Mouse (Mus musculus): ENCODE data around the gene Prr14l. TPM values are rescaled to one million over a fixed set of nuclear protein-coding genes. Genes with fewer than 3 reads are reported as not detected.
"Not testable (repeated sequence)": the region's sequence is repeated elsewhere in the genome, so short reads cannot be mapped to it uniquely, and the experiment has no call there.

The Prr14l gene
- polyA plus RNA-seq, 1 experiment from 2014 or later, result 13.8 TPM

- no peaks in the 10 kb centered on the region for H3K9me3 ChIP-seq (ENCODE audit: control insufficient read depth, low read length)
- H3K4me1 ChIP-seq (ENCODE audit: control insufficient read depth, insufficient read depth, low read length), result no peaks in the 10 kb centered on the region
- H3K27ac ChIP-seq (replicated peaks; ENCODE audit: low read depth, low read length), result no peak overlapping the region
- ATAC-seq (ENCODE audit: insufficient number of reproducible peaks, low FRiP score, low TSS enrichment, low read depth) (no peak), DNase-seq (ENCODE audit: low spot score) (no peak)
- H3K27me3 ChIP-seq (ENCODE audit: control insufficient read depth, insufficient read depth, low read length), result no peaks in the 10 kb centered on the region
- H3K4me3 ChIP-seq (ENCODE audit: low read depth, low read length), result no peak overlapping the region
- no peaks in the 10 kb centered on the region for H3K36me3 ChIP-seq (ENCODE audit: control insufficient read depth, insufficient read depth, low read length)
- H3K9ac ChIP-seq (ENCODE audit: low read length), result no peak overlapping the region
- no peak overlapping the region for H3K4me2 ChIP-seq (ENCODE audit: low read depth, severe bottlenecking)
- 92% methylated on average over 3 of the region's 3 CpGs for WGBS
Observed at GRCm38 (mm10) chr5:32778168-32778567, 75.9 kb downstream of the Prr14l start.

- Histone ChIP-seq H3K27ac (replicated peaks; ENCODE audit: low read depth, low read length) (no peak overlapping the region), H3K9ac (ENCODE audit: low read length) (no peak overlapping the region), H3K36me3 (ENCODE audit: control insufficient read depth, insufficient read depth, low read length) (no peaks in the 10 kb centered on the region), H3K9me3 (ENCODE audit: control insufficient read depth, low read length) (no peaks in the 10 kb centered on the region), H3K4me2 (ENCODE audit: low read depth, severe bottlenecking) (no peak overlapping the region), H3K4me1 (ENCODE audit: control insufficient read depth, insufficient read depth, low read length) (no peaks in the 10 kb centered on the region), H3K4me3 (ENCODE audit: low read depth, low read length) (no peak overlapping the region), H3K27me3 (ENCODE audit: control insufficient read depth, insufficient read depth, low read length) (no peaks in the 10 kb centered on the region)
- DNase-seq (ENCODE audit: low spot score) (no peak), ATAC-seq (ENCODE audit: insufficient number of reproducible peaks, low FRiP score, low TSS enrichment, low read depth) (no peak)
- 74% methylated on average over 2 of the region's 2 CpGs for WGBS
Observed at GRCm38 (mm10) chr5:32772361-32772760, 81.7 kb downstream of the Prr14l start.

- no peak overlapping the region for H3K4me3 ChIP-seq (ENCODE audit: low read depth, low read length)
Observed at GRCm38 (mm10) chr5:32767636-32768373, 86.3 kb downstream of the Prr14l start.

GRCm38 (mm10) chr5:32767004-32767403 is 87.1 kb downstream of the Prr14l start:
- ATAC-seq (ENCODE audit: insufficient number of reproducible peaks, low FRiP score, low TSS enrichment, low read depth), result no peak
- WGBS, result 88% methylated on average over 3 of the region's 3 CpGs
- Histone ChIP-seq H3K4me3 (ENCODE audit: low read depth, low read length) (no peak overlapping the region), H3K27me3 (ENCODE audit: control insufficient read depth, insufficient read depth, low read length) (no peaks in the 10 kb centered on the region), H3K4me2 (ENCODE audit: low read depth, severe bottlenecking) (no peak overlapping the region), H3K36me3 (ENCODE audit: control insufficient read depth, insufficient read depth, low read length) (no peaks in the 10 kb centered on the region), H3K27ac (replicated peaks; ENCODE audit: low read depth, low read length) (no peak overlapping the region), H3K9ac (ENCODE audit: low read length) (no peak overlapping the region), H3K9me3 (ENCODE audit: control insufficient read depth, low read length) (no peaks in the 10 kb centered on the region), H3K4me1 (ENCODE audit: control insufficient read depth, insufficient read depth, low read length) (no peaks in the 10 kb centered on the region)
- DNase-seq (ENCODE audit: low spot score), result no peak

More at GRCm38 (mm10) chr5:32767636-32768373, 86.3 kb downstream of the Prr14l start:
- DNase-seq (ENCODE audit: low spot score) (no peak), ATAC-seq (ENCODE audit: insufficient number of reproducible peaks, low FRiP score, low TSS enrichment, low read depth) (no peak)
- WGBS, result 94% methylated on average over 4 of the region's 4 CpGs
- Histone ChIP-seq H3K4me2 (ENCODE audit: low read depth, severe bottlenecking) (no peak overlapping the region), H3K9ac (ENCODE audit: low read length) (no peak overlapping the region), H3K27ac (replicated peaks; ENCODE audit: low read depth, low read length) (no peak overlapping the region), H3K36me3 (ENCODE audit: control insufficient read depth, insufficient read depth, low read length) (no peaks in the 10 kb centered on the region), H3K4me1 (ENCODE audit: control insufficient read depth, insufficient read depth, low read length) (no peaks in the 10 kb centered on the region), H3K9me3 (ENCODE audit: control insufficient read depth, low read length) (no peaks in the 10 kb centered on the region), H3K27me3 (ENCODE audit: control insufficient read depth, insufficient read depth, low read length) (no peaks in the 10 kb centered on the region)

- Histone ChIP-seq H3K9me3 (ENCODE audit: control insufficient read depth, low read length) (no peaks in the 10 kb centered on the region), H3K27ac (replicated peaks; ENCODE audit: low read depth, low read length) (no peak overlapping the region), H3K4me1 (ENCODE audit: control insufficient read depth, insufficient read depth, low read length) (no peaks in the 10 kb centered on the region), H3K27me3 (ENCODE audit: control insufficient read depth, insufficient read depth, low read length) (no peaks in the 10 kb centered on the region), H3K9ac (ENCODE audit: low read length) (no peak overlapping the region), H3K4me3 (ENCODE audit: low read depth, low read length) (no peak overlapping the region), H3K4me2 (ENCODE audit: low read depth, severe bottlenecking) (no peak overlapping the region), H3K36me3 (ENCODE audit: control insufficient read depth, insufficient read depth, low read length) (no peaks in the 10 kb centered on the region)
- 95% methylated on average over 5 of the region's 5 CpGs for WGBS
- DNase-seq (ENCODE audit: low spot score) (no peak), ATAC-seq (ENCODE audit: insufficient number of reproducible peaks, low FRiP score, low TSS enrichment, low read depth) (no peak)
Observed at GRCm38 (mm10) chr5:32761566-32762140, 92.4 kb downstream of the Prr14l start.

- DNase-seq (ENCODE audit: low spot score), result no peak
- Histone ChIP-seq H3K4me1 (ENCODE audit: control insufficient read depth, insufficient read depth, low read length) (no peaks in the 10 kb centered on the region), H3K9ac (ENCODE audit: low read length) (no peak overlapping the region), H3K27ac (replicated peaks; ENCODE audit: low read depth, low read length) (no peak overlapping the region), H3K4me2 (ENCODE audit: low read depth, severe bottlenecking) (no peak overlapping the region), H3K36me3 (ENCODE audit: control insufficient read depth, insufficient read depth, low read length) (no peaks in the 10 kb centered on the region), H3K9me3 (ENCODE audit: control insufficient read depth, low read length) (no peaks in the 10 kb centered on the region), H3K27me3 (ENCODE audit: control insufficient read depth, insufficient read depth, low read length) (no peaks in the 10 kb centered on the region), H3K4me3 (ENCODE audit: low read depth, low read length) (no peak overlapping the region)
- ATAC-seq (ENCODE audit: insufficient number of reproducible peaks, low FRiP score, low TSS enrichment, low read depth), result no peak
- WGBS, result 68% methylated on average over 3 of the region's 3 CpGs
Observed at GRCm38 (mm10) chr5:32760787-32761186, 93.3 kb downstream of the Prr14l start.

- H3K4me1 ChIP-seq (ENCODE audit: control insufficient read depth, insufficient read depth, low read length); H3K9ac ChIP-seq (ENCODE audit: low read length); H3K4me2 ChIP-seq (ENCODE audit: low read depth, severe bottlenecking); H3K27me3 ChIP-seq (ENCODE audit: control insufficient read depth, insufficient read depth, low read length); H3K4me3 ChIP-seq (ENCODE audit: low read depth, low read length); DNase-seq (ENCODE audit: low spot score); H3K9me3 ChIP-seq (ENCODE audit: control insufficient read depth, low read length); H3K27ac ChIP-seq (replicated peaks; ENCODE audit: low read depth, low read length); ATAC-seq (ENCODE audit: insufficient number of reproducible peaks, low FRiP score, low TSS enrichment, low read depth); H3K36me3 ChIP-seq (ENCODE audit: control insufficient read depth, insufficient read depth, low read length): not testable (repeated sequence)
- 95% methylated on average over 16 of the region's 18 CpGs for WGBS
Observed at GRCm38 (mm10) chr5:32760352-32760751, 93.7 kb downstream of the Prr14l start.

GRCm38 (mm10) chr5:32759662-32760061 is 94.4 kb downstream of the Prr14l start:
- H3K9ac ChIP-seq (ENCODE audit: low read length), result no peak overlapping the region
- H3K9me3 ChIP-seq (ENCODE audit: control insufficient read depth, low read length), result no peaks in the 10 kb centered on the region
- H3K4me1 ChIP-seq (ENCODE audit: control insufficient read depth, insufficient read depth, low read length), result no peaks in the 10 kb centered on the region
- WGBS, result 75% methylated on average over 2 of the region's 2 CpGs
- no peak overlapping the region for H3K4me3 ChIP-seq (ENCODE audit: low read depth, low read length)
- H3K27ac ChIP-seq (replicated peaks; ENCODE audit: low read depth, low read length), result no peak overlapping the region
- H3K27me3 ChIP-seq (ENCODE audit: control insufficient read depth, insufficient read depth, low read length), result no peaks in the 10 kb centered on the region
- no peak overlapping the region for H3K4me2 ChIP-seq (ENCODE audit: low read depth, severe bottlenecking)
- DNase-seq (ENCODE audit: low spot score) (no peak), ATAC-seq (ENCODE audit: insufficient number of reproducible peaks, low FRiP score, low TSS enrichment, low read depth) (no peak)
- no peaks in the 10 kb centered on the region for H3K36me3 ChIP-seq (ENCODE audit: control insufficient read depth, insufficient read depth, low read length)
